Mouse (Mus musculus): ENCODE data around the gene Olfr873.
"Not testable (repeated sequence)": the region's sequence is repeated elsewhere in the genome, so short reads cannot be mapped to it uniquely, and the experiment has no call there.

Gene Olfr873

GRCm38 (mm10) chr9:20298232-20298631 is at the start of gene Olfr873:
Gene Olfr873 (plus strand): TSS chr9:20298532.
- DNase-seq, result no peak

- DNase-seq, result no peak
Observed at GRCm38 (mm10) chr9:20282051-20282450, 16.3 kb upstream of the Olfr873 start, which contains the start of gene Olfr39. Gene Olfr39 (plus strand): TSS chr9:20282351.

GRCm38 (mm10) chr9:20295562-20295961 is 2.8 kb upstream of the Olfr873 start:
- DNase-seq, result not testable (repeated sequence)

GRCm38 (mm10) chr9:20335994-20336393 is 37.7 kb downstream of the Olfr873 start, which contains the start of gene Olfr18:
Gene Olfr18 (minus strand): TSS chr9:20336094.
- no peak for DNase-seq

- DNase-seq, result no peak
Observed at GRCm38 (mm10) chr9:20348501-20348900, 50.2 kb downstream of the Olfr873 start.

All from kidney, adult 9 months (tissue).